Mouse (Mus musculus) layer of hippocampus, adult 18-20 months (tissue): ENCODE results near the gene B3galt1. TPM values are rescaled to one million over a fixed set of nuclear protein-coding genes. Genes with fewer than 3 reads are reported as not detected.

ENCODE experiments used
- microRNA-seq, 2 experiments: library from miRNA; unstranded; fragments of <30 nt; microRNA quantifications; one replicate each; pipeline ENCODE4 v1.2.0; 2021
- total RNA-seq, 2 experiments: library from RNA; stranded (reverse); gene quantifications; 2 replicates each; pipeline ENCODE4 v1.2.3; 2021

Gene B3galt1
- total RNA-seq, 2 experiments from 2014 or later: 79.0 to 82.1 TPM

Small RNA genes lying within 50 kb of the gene (microRNA-seq; reads per million reads assigned to microRNA genes)
- 0 reads per million in 2 experiments for gene Mir6335
- 6.2 to 6.7 reads per million in 2 experiments for gene Mir7224

Other genes starting within 250 kb of the B3galt1 start
- gene Gm21830, start 152.1 kb upstream of the B3galt1 start, total RNA-seq: not detected
- not detected for gene Gm26727, start 132.7 kb upstream of the B3galt1 start, total RNA-seq
- gene Xirp2, start 119.9 kb upstream of the B3galt1 start, total RNA-seq: not detected